Mouse (Mus musculus) heart, embryonic 14.5 days (tissue): Measurements from ENCODE around the gene Slc17a5. TPM values are rescaled to one million over a fixed set of nuclear protein-coding genes. Genes with fewer than 3 reads are reported as not detected.
A peak's percentile ranks its signal among the peaks of the same experiment; 100 is the strongest.

Experiments
- ATAC-seq: fragments of 200-750 bp; cut with Nextera tagmentation; 2 replicates; pipeline ENCODE4 v1.8.0; 2017; ENCODE audit warnings: low read depth, moderate TSS enrichment; ENCODE audit not compliant: insufficient number of reproducible peaks, insufficient read depth, low FRiP score
- H3K27ac ChIP-seq, 2 experiments: fragments of 200-500 bp in 1 of 2; fragments of 300-500 bp in 1 of 2; sonication (generic) in 1 of 2; replicated peaks in 1 of 2; 2 replicates each; pipeline ENCODE4 v1.5.1; 2012 to 2014; ENCODE audit warnings: low read depth in 2 of 2, low read length in 2 of 2, control low read depth in 1 of 2, mild to moderate bottlenecking in 1 of 2, mixed read lengths in 1 of 2; ENCODE audit not compliant: control insufficient read depth in 1 of 2, insufficient read depth in 1 of 2
- H3K27me3 ChIP-seq: fragments of 300-500 bp; sonication (generic); 2 replicates; pipeline ENCODE4 v1.6.1; 2014; ENCODE audit warnings: mild to moderate bottlenecking, low read length, control low read depth; ENCODE audit not compliant: control insufficient read depth, insufficient read depth
- H3K36me3 ChIP-seq: fragments of 300-500 bp; sonication (generic); 2 replicates; pipeline ENCODE4 v1.6.1; 2014; ENCODE audit warnings: mild to moderate bottlenecking, control low read depth, low read length, mixed read lengths; ENCODE audit not compliant: control insufficient read depth, insufficient read depth
- H3K4me1 ChIP-seq, 2 experiments: fragments of 200-500 bp in 1 of 2; fragments of 300-500 bp in 1 of 2; sonication (generic) in 1 of 2; 2 replicates each; pipeline ENCODE4 v1.6.1; 2012 to 2014; ENCODE audit warnings: low read length in 2 of 2, control low read depth in 1 of 2, mixed read lengths in 1 of 2; ENCODE audit not compliant: control insufficient read depth in 2 of 2, insufficient read depth in 2 of 2
- H3K4me2 ChIP-seq: fragments of 300-500 bp; sonication (generic); 2 replicates; pipeline ENCODE4 v1.6.1; 2014; ENCODE audit warnings: mild to moderate bottlenecking, low read length
- H3K4me3 ChIP-seq, 2 experiments: fragments of 200-500 bp in 1 of 2; fragments of 300-500 bp in 1 of 2; sonication (generic) in 1 of 2; 2 replicates each; pipeline ENCODE4 v1.5.1; 2012 to 2014; ENCODE audit warnings: low read length in 2 of 2, mild to moderate bottlenecking in 2 of 2, control low read depth in 1 of 2, low read depth in 1 of 2, moderate library complexity in 1 of 2; ENCODE audit not compliant: control insufficient read depth in 1 of 2, insufficient read depth in 1 of 2
- H3K9ac ChIP-seq: fragments of 300-500 bp; sonication (generic); 2 replicates; pipeline ENCODE4 v1.6.1; 2014; ENCODE audit warnings: mild to moderate bottlenecking, low read length
- H3K9me3 ChIP-seq: fragments of 300-500 bp; sonication (generic); 2 replicates; pipeline ENCODE4 v1.6.1; 2016; ENCODE audit warnings: low read length, control low read depth; ENCODE audit not compliant: control insufficient read depth
- WGBS: fragments of 180-500 bp; shearing (Covaris S2); extraction: QIAGEN DNeasy Blood & Tissue Kit; methylation state at CpG from one replicate; pipeline ENCODE4 v1.1.7; 2014; 5-methylcytosine and 5-hydroxymethylcytosine counted together
- polyA plus RNA-seq: library from polyadenylated mRNA; unstranded; fragments of >200 nt; fragmentation: Nextera tagmentation; extraction: Ambion mirVana; gene quantifications from 2 replicates; pipeline ENCODE4 v1.2.1, GENCODE M21; 2014

The Slc17a5 gene
- polyA plus RNA-seq, 1 experiment from 2014 or later = 8.7 TPM

GRCm38 (mm10) chr9:78504679-78505078, 83.2 kb downstream of the Slc17a5 start:
- Histone ChIP-seq H3K27me3 (no peaks in the 10 kb centered on the region), H3K4me2 (no peak overlapping the region), H3K9ac (no peak overlapping the region), H3K27ac (peak overlapping the region in 1 of 2 experiments; percentile 37; a peak in 1 of 4 replicates), H3K4me1 (peaks cover 16 to 47% of the 10 kb centered on the region in 2 experiments), H3K36me3 (no peaks in the 10 kb centered on the region), H3K4me3 (no peak overlapping the region), H3K9me3 (no peaks in the 10 kb centered on the region)
- no peak for ATAC-seq
- WGBS = 22% methylated on average over 3 of the region's 3 CpGs

GRCm38 (mm10) chr9:78504133-78504532, 83.7 kb downstream of the Slc17a5 start:
- no peak overlapping the region for H3K4me2 ChIP-seq
- H3K36me3 ChIP-seq = no peaks in the 10 kb centered on the region
- no peak overlapping the region for H3K9ac ChIP-seq
- peaks cover 16 to 47% of the 10 kb centered on the region in 2 experiments for H3K4me1 ChIP-seq
- WGBS = 66% methylated on average over 4 of the region's 4 CpGs
- H3K27me3 ChIP-seq = no peaks in the 10 kb centered on the region
- no peak overlapping the region for H3K4me3 ChIP-seq
- 0 out of 4 replicates have a peak overlapping the region, but pooled peaks of 1 of the 2 experiments have one; percentile 37 for H3K27ac ChIP-seq
- no peak for ATAC-seq
- no peaks in the 10 kb centered on the region for H3K9me3 ChIP-seq

- no peaks in the 10 kb centered on the region for H3K9me3 ChIP-seq
These were observed 84.4 kb downstream of the Slc17a5 start for GRCm38 (mm10) chr9:78503223-78504079.

GRCm38 (mm10) chr9:78501284-78501683, 86.6 kb downstream of the Slc17a5 start:
- no peak for ATAC-seq
- no peaks in the 10 kb centered on the region for H3K36me3 ChIP-seq
- H3K9me3 ChIP-seq = no peaks in the 10 kb centered on the region
- peaks cover 12 to 41% of the 10 kb centered on the region in 2 experiments for H3K4me1 ChIP-seq
- H3K27me3 ChIP-seq = no peaks in the 10 kb centered on the region
- 79% methylated on average over 4 of the region's 4 CpGs for WGBS
- no peak overlapping the region for H3K4me2 ChIP-seq
- no peak overlapping the region for H3K4me3 ChIP-seq
- H3K9ac ChIP-seq = no peak overlapping the region
- no peak overlapping the region; a peak in 1 of 4 replicates for H3K27ac ChIP-seq

More at GRCm38 (mm10) chr9:78503223-78504079, 84.4 kb downstream of the Slc17a5 start:
- Histone ChIP-seq H3K4me1 (peaks cover 16 to 47% of the 10 kb centered on the region in 2 experiments), H3K9ac (no peak overlapping the region), H3K36me3 (no peaks in the 10 kb centered on the region), H3K4me3 (no peak overlapping the region), H3K4me2 (no peak overlapping the region), H3K27me3 (no peaks in the 10 kb centered on the region), H3K27ac (no peak overlapping the region; a peak in 1 of 4 replicates)
- WGBS = 26% methylated on average over 6 of the region's 6 CpGs
- ATAC-seq = no peak

GRCm38 (mm10) chr9:78500386-78500785, 87.5 kb downstream of the Slc17a5 start:
- 9% methylated on average over 3 of the region's 3 CpGs for WGBS
- H3K4me3 ChIP-seq = no peak overlapping the region
- H3K27ac ChIP-seq = peak overlapping the region; percentile 13 to 70; a peak in 3 of 4 replicates
- no peaks in the 10 kb centered on the region for H3K27me3 ChIP-seq
- ATAC-seq = no peak
- H3K36me3 ChIP-seq = no peaks in the 10 kb centered on the region
- H3K4me2 ChIP-seq = no peak overlapping the region
- H3K9ac ChIP-seq = no peak overlapping the region
- H3K9me3 ChIP-seq = no peaks in the 10 kb centered on the region
- H3K4me1 ChIP-seq = peaks cover 8 to 34% of the 10 kb centered on the region in 2 experiments; a peak in 3 of 4 replicates

- H3K9me3 ChIP-seq = no peaks in the 10 kb centered on the region
- no peaks in the 10 kb centered on the region for H3K36me3 ChIP-seq
- no peaks in the 10 kb centered on the region for H3K27me3 ChIP-seq
- H3K27ac ChIP-seq = no peak overlapping the region
- peaks cover 0 to 9% of the 10 kb centered on the region in 2 experiments; a peak in 1 of 4 replicates for H3K4me1 ChIP-seq
- H3K4me3 ChIP-seq = no peak overlapping the region
- WGBS = 88% methylated on average over 7 of the region's 7 CpGs
- ATAC-seq = no peak
- H3K9ac ChIP-seq = no peak overlapping the region
- H3K4me2 ChIP-seq = no peak overlapping the region
These were observed 94.7 kb downstream of the Slc17a5 start for GRCm38 (mm10) chr9:78493171-78493570.

GRCm38 (mm10) chr9:78492254-78492653, 95.6 kb downstream of the Slc17a5 start:
- Histone ChIP-seq H3K27me3 (no peaks in the 10 kb centered on the region), H3K36me3 (no peaks in the 10 kb centered on the region), H3K4me3 (no peak overlapping the region), H3K4me2 (no peak overlapping the region), H3K9ac (no peak overlapping the region), H3K27ac (no peak overlapping the region), H3K4me1 (peaks cover 0 to 9% of the 10 kb centered on the region in 2 experiments; a peak in 1 of 4 replicates), H3K9me3 (no peaks in the 10 kb centered on the region)
- ATAC-seq = no peak
- WGBS = 81% methylated on average over 3 of the region's 3 CpGs
